Mouse (Mus musculus): ENCODE results near the gene Ccdc71. TPM values are rescaled to one million over a fixed set of nuclear protein-coding genes. Genes with fewer than 3 reads are reported as not detected.

Gene Ccdc71
- polyA plus RNA-seq, 1 experiment from 2014 or later = 42.2 TPM

DNA sequence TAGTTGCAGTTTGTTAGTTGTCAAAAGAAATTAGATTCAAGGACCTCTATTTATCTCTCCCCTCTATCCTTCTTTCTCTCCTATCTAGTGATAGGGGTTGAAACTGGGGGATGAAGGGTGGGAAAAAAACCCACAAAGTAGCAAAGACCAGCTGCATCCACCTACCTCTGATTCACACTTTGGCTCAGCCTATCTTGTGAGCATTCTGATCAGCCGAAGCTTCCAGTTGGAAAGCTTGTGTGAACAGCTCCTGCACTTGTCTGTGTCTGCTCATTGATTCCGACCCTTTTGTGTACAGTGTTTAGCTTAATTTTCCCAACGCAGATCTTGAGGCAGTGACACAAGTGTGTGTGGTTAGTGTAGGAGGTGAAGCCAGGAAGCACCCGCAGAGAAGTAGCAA, 6.9 kb upstream of the Ccdc71 start:
- no peaks in the 10 kb centered on the region for H3K9me3 ChIP-seq (ENCODE audit: control insufficient read depth, low read length)
- H3K4me1 ChIP-seq (ENCODE audit: control insufficient read depth, insufficient read depth, low read length) = peaks cover 36% of the 10 kb centered on the region
- peaks cover 7% of the 10 kb centered on the region for H3K36me3 ChIP-seq (ENCODE audit: control insufficient read depth, insufficient read depth, low read length)
- peak overlapping the region; percentile 79 for H3K27ac ChIP-seq (replicated peaks; ENCODE audit: low read depth, low read length)
- H3K9ac ChIP-seq (ENCODE audit: low read depth, low read length) = peak overlapping the region; percentile 74
- H3K4me3 ChIP-seq (ENCODE audit: low read depth, low read length) = peak overlapping the region; percentile 60
- WGBS = 58% methylated on average over 4 of the region's 4 CpGs
- ATAC-seq (ENCODE audit: low read depth) (no peak), DNase-seq (ENCODE audit: low spot score) (peak; percentile 25)
- H3K4me2 ChIP-seq (ENCODE audit: low read depth, low read length) = peak overlapping the region; percentile 78
- no peaks in the 10 kb centered on the region for H3K27me3 ChIP-seq (replicated peaks; ENCODE audit: control insufficient read depth, insufficient read depth, low read length)

DNA sequence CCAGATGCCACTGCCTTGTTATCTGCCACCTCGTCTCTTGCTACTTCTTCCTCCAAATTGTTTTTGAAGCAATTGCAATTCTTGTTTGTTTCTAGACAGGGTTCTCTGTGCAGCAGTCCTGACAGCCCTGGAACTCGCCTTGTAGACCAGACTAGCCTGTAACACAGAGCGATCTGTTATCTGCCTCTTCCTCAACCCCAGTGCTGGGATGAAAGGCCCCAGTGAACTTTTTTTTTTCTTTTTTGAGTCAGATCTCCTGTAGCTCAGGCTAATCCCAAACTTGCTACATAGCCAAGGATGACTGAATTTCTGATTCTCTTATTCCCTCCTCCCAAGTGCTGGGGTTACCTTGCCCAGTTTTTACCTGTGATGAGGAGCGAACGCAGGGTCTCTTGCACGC, 5.9 kb upstream of the Ccdc71 start:
- ATAC-seq (ENCODE audit: low read depth) (no peak), DNase-seq (ENCODE audit: low spot score) (no peak)
- Histone ChIP-seq H3K27me3 (replicated peaks; ENCODE audit: control insufficient read depth, insufficient read depth, low read length) (no peaks in the 10 kb centered on the region), H3K9ac (ENCODE audit: low read depth, low read length) (no peak overlapping the region), H3K4me2 (ENCODE audit: low read depth, low read length) (no peak overlapping the region), H3K27ac (replicated peaks; ENCODE audit: low read depth, low read length) (no peak overlapping the region), H3K4me3 (ENCODE audit: low read depth, low read length) (no peak overlapping the region), H3K4me1 (ENCODE audit: control insufficient read depth, insufficient read depth, low read length) (peaks cover 33% of the 10 kb centered on the region), H3K36me3 (ENCODE audit: control insufficient read depth, insufficient read depth, low read length) (no peaks in the 10 kb centered on the region), H3K9me3 (ENCODE audit: control insufficient read depth, low read length) (no peaks in the 10 kb centered on the region)
- WGBS = 87% methylated on average over 6 of the region's 6 CpGs

DNA sequence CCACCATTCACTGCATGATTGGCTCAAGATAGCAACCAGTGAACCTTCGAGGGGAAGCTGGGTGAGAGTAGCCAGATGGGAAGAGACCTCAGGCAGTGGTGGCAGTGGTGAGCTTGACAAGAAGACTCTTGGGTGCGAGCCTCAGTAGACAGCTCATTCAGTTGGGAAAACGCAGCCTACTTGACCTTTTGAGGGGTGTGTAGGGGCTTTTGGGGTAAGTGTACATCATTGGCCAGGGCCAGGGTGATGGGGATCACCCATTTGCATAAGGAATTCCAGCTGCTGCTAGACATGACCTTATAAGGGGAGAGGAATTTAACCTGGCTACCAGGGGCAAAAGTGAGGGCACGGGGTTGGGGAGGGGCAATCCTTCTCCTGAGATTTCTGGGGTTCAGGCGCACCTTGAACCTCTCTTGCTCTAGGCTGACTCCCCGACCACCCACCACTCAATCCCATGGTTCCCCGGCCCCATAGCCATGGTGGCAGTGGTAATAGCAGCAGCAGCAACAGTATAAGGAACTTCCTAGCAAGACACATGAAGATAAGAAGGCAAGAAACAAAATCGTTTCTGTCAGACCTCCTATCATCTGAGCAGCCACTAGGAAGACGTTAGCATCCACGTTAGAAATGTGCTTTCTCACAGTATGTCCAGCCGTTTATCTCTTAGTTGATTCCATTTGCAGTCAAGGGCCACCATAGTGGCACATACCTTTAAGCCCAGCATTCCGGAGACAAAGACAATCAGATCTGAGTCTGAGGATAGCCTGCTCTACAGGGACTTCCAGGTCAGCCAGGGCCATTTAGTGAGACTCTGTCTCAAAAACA, 4.4 kb upstream of the Ccdc71 start:
- H3K4me1 ChIP-seq (ENCODE audit: control insufficient read depth, insufficient read depth, low read length) = peaks cover 21% of the 10 kb centered on the region
- WGBS = 76% methylated on average over 12 of the region's 12 CpGs
- H3K27me3 ChIP-seq (replicated peaks; ENCODE audit: control insufficient read depth, insufficient read depth, low read length) = no peaks in the 10 kb centered on the region
- ATAC-seq (ENCODE audit: low read depth) (no peak), DNase-seq (ENCODE audit: low spot score) (no peak)
- H3K27ac ChIP-seq (replicated peaks; ENCODE audit: low read depth, low read length) = no peak overlapping the region
- no peak overlapping the region for H3K9ac ChIP-seq (ENCODE audit: low read depth, low read length)
- H3K9me3 ChIP-seq (ENCODE audit: control insufficient read depth, low read length) = no peaks in the 10 kb centered on the region
- H3K4me2 ChIP-seq (ENCODE audit: low read depth, low read length) = no peak overlapping the region
- H3K4me3 ChIP-seq (ENCODE audit: low read depth, low read length) = no peak overlapping the region
- H3K36me3 ChIP-seq (ENCODE audit: control insufficient read depth, insufficient read depth, low read length) = no peaks in the 10 kb centered on the region

DNA sequence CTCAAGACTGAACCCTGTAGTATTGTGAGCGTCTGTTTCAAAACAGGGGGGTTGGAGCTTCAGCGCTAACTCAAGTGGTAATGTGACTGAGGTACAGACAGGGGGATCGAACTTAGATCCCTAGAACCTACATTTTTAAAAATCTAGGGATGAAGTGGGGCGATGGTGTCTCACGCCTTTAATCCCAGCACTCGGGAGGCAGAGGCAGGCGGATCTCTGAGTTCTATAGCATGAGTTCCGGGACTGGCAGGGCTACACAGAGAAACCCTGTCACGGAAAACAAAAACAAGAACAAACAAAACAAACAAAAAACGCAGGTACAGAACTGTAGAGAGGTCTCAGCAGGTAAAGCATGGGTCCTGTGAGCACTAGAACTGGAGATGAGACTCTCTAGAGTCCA, 3.4 kb upstream of the Ccdc71 start:
- no peaks in the 10 kb centered on the region for H3K36me3 ChIP-seq (ENCODE audit: control insufficient read depth, insufficient read depth, low read length)
- no peak overlapping the region for H3K9ac ChIP-seq (ENCODE audit: low read depth, low read length)
- no peak overlapping the region for H3K27ac ChIP-seq (replicated peaks; ENCODE audit: low read depth, low read length)
- WGBS = 86% methylated on average over 10 of the region's 10 CpGs
- H3K4me1 ChIP-seq (ENCODE audit: control insufficient read depth, insufficient read depth, low read length) = peaks cover 24% of the 10 kb centered on the region
- no peaks in the 10 kb centered on the region for H3K9me3 ChIP-seq (ENCODE audit: control insufficient read depth, low read length)
- H3K27me3 ChIP-seq (replicated peaks; ENCODE audit: control insufficient read depth, insufficient read depth, low read length) = no peaks in the 10 kb centered on the region
- ATAC-seq (ENCODE audit: low read depth) (no peak), DNase-seq (ENCODE audit: low spot score) (no peak)
- no peak overlapping the region for H3K4me2 ChIP-seq (ENCODE audit: low read depth, low read length)
- no peak overlapping the region for H3K4me3 ChIP-seq (ENCODE audit: low read depth, low read length)

DNA sequence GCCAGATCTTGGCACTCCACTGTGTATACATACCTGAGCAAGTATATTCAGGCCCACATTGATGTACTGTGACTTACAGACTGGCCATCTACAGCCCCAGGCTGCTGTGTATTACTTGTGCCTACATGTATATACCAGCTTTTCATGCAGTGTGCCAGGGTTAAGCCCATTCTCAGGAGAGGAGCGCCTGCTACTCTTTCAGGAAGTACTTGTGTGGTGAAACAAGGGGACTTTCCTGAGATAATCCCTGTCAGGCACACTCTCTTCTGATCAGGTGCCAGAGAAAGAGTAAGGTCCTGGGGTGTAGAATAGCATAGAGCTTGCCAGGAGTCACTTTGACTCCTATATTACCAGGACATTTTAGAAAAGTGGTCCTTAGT, 398 bp upstream of the Ccdc71 start:
- DNase-seq (ENCODE audit: low spot score) (no peak), ATAC-seq (ENCODE audit: low read depth) (peak; percentile 17; the same call in 1 of the 2 replicates)
- Histone ChIP-seq H3K27ac (replicated peaks; ENCODE audit: low read depth, low read length) (peak overlapping the region; percentile 82), H3K4me3 (ENCODE audit: low read depth, low read length) (peak overlapping the region; percentile 80), H3K9me3 (ENCODE audit: control insufficient read depth, low read length) (no peaks in the 10 kb centered on the region), H3K4me1 (ENCODE audit: control insufficient read depth, insufficient read depth, low read length) (peaks cover 12% of the 10 kb centered on the region), H3K4me2 (ENCODE audit: low read depth, low read length) (peak overlapping the region; percentile 84), H3K27me3 (replicated peaks; ENCODE audit: control insufficient read depth, insufficient read depth, low read length) (no peaks in the 10 kb centered on the region), H3K9ac (ENCODE audit: low read depth, low read length) (no peak overlapping the region), H3K36me3 (ENCODE audit: control insufficient read depth, insufficient read depth, low read length) (peaks cover 24% of the 10 kb centered on the region)
- 79% methylated on average over 1 of the region's 1 CpGs for WGBS

DNA sequence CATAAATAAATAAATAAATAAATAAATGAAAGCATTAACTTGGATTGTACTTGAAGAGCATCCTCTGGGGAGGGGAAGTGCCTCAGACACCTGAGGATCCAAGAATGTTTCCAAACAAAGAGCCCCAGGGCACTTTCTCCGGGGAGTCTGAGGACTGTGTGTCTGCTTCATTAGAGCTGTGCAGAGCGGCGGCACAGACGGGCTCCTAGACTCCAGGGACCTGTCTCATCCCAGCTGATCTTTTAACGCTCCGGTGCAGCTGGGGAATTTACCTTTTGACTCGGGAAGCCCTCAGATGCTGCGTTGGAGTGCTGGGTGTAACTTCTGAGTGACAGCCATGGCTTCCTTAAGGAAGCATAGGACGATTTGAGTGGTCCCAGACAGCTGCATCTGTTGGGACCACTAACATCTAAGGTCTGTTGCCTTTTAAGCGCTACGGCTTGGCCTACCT, 879 bp downstream of the Ccdc71 start, which contains the start of gene Klhdc8b:
Klhdc8b (minus strand) TSS at position 401 of the 451 bp plus-strand sequence.
- H3K36me3 ChIP-seq (ENCODE audit: control insufficient read depth, insufficient read depth, low read length) = peaks cover 37% of the 10 kb centered on the region
- DNase-seq (ENCODE audit: low spot score) (peak; percentile 65), ATAC-seq (ENCODE audit: low read depth) (peak; percentile 56)
- peak within 1 kb of the TSS; percentile 80 for H3K4me3 ChIP-seq (ENCODE audit: low read depth, low read length)
- peak within 1 kb of the TSS; percentile 84 for H3K4me2 ChIP-seq (ENCODE audit: low read depth, low read length)
- no peaks in the 10 kb centered on the region for H3K9me3 ChIP-seq (ENCODE audit: control insufficient read depth, low read length)
- WGBS = 14% methylated on average over 11 of the region's 11 CpGs
- H3K27ac ChIP-seq (replicated peaks; ENCODE audit: low read depth, low read length) = peak within 1 kb of the TSS; percentile 82
- H3K9ac ChIP-seq (ENCODE audit: low read depth, low read length) = peak within 1 kb of the TSS; percentile 88
- H3K27me3 ChIP-seq (replicated peaks; ENCODE audit: control insufficient read depth, insufficient read depth, low read length) = no peaks in the 10 kb centered on the region
- H3K4me1 ChIP-seq (ENCODE audit: control insufficient read depth, insufficient read depth, low read length) = peaks cover 12% of the 10 kb centered on the region

DNA sequence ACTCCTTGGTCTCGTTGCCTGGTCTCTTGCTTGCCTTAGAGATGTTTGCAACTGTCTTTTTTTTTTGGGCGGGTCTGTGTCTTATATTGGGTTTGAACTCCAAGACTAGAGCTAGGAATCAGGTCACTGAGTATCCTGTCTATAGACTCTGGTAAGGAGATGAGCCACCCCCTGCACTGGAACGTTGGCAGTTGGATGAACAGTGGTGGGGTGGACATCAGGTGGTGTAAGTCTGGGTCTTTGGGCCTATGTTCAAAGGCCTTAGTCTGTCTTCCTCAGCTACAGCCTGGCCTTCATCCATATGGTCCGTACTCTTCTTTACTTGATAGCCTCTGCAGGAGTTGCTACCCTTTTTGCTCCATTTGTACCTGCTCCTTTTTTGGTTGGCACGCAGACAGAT, 1.3 kb downstream of the Ccdc71 start:
- WGBS = 83% methylated on average over 5 of the region's 5 CpGs
- H3K36me3 ChIP-seq (ENCODE audit: control insufficient read depth, insufficient read depth, low read length) = peaks cover 39% of the 10 kb centered on the region
- H3K4me3 ChIP-seq (ENCODE audit: low read depth, low read length) = peak overlapping the region; percentile 80
- ATAC-seq (ENCODE audit: low read depth) = no peak
- H3K9me3 ChIP-seq (ENCODE audit: control insufficient read depth, low read length) = no peaks in the 10 kb centered on the region
- H3K4me2 ChIP-seq (ENCODE audit: low read depth, low read length) = peak overlapping the region; percentile 84
- DNase-seq (ENCODE audit: low spot score) = no peak
- no peak overlapping the region for H3K27ac ChIP-seq (replicated peaks; ENCODE audit: low read depth, low read length)
- peak overlapping the region; percentile 88 for H3K9ac ChIP-seq (ENCODE audit: low read depth, low read length)
- no peaks in the 10 kb centered on the region for H3K27me3 ChIP-seq (replicated peaks; ENCODE audit: control insufficient read depth, insufficient read depth, low read length)
- peaks cover 12% of the 10 kb centered on the region for H3K4me1 ChIP-seq (ENCODE audit: control insufficient read depth, insufficient read depth, low read length)

DNA sequence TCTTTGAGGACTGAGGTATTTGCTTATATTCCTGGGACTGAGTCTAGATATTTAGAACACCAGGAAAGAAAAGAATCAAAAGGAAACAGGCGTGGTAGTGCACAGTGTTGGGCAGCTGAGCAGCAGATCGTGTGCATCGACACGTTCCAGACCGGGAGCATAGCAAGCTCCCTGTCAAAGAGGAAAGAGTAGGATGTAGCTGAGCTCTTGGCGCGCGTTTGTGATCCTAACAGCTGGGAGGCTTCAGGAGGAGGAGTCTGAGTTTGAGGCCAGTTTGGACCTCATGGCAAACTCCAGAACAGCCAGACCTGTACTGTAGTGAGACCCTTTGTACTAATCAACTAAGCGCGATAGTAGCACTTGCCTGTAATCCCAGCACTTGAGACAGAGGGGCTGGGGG, 1.9 kb downstream of the Ccdc71 start:
- 84% methylated on average over 10 of the region's 10 CpGs for WGBS
- Histone ChIP-seq H3K36me3 (ENCODE audit: control insufficient read depth, insufficient read depth, low read length) (peaks cover 44% of the 10 kb centered on the region), H3K27ac (replicated peaks; ENCODE audit: low read depth, low read length) (no peak overlapping the region), H3K27me3 (replicated peaks; ENCODE audit: control insufficient read depth, insufficient read depth, low read length) (no peaks in the 10 kb centered on the region), H3K4me1 (ENCODE audit: control insufficient read depth, insufficient read depth, low read length) (peaks cover 12% of the 10 kb centered on the region), H3K9me3 (ENCODE audit: control insufficient read depth, low read length) (no peaks in the 10 kb centered on the region), H3K4me2 (ENCODE audit: low read depth, low read length) (no peak overlapping the region), H3K9ac (ENCODE audit: low read depth, low read length) (no peak overlapping the region), H3K4me3 (ENCODE audit: low read depth, low read length) (no peak overlapping the region)
- ATAC-seq (ENCODE audit: low read depth) = no peak
- DNase-seq (ENCODE audit: low spot score) = no peak

DNA sequence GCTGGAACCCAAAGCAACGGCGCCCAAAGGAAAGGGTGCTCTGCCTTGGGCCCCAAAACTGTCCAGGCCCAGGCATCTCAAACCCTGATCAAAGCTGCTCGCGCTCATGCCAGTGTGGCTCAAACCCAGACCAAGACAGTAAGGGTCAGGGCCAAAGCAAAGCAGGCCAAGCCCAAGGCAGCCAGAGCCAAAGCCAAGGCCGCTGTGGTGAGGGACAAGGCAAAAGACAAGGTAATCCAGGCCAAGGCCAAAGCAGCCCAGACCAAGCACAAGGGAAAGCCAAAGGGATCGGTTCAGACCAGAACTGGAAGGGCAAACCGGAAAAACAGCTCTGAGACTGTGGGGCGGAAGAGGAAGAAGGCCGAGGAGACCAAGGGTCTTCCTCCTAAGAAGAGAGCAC, 3.4 kb downstream of the Ccdc71 start:
- Histone ChIP-seq H3K9ac (ENCODE audit: low read depth, low read length) (no peak overlapping the region), H3K4me3 (ENCODE audit: low read depth, low read length) (no peak overlapping the region), H3K36me3 (ENCODE audit: control insufficient read depth, insufficient read depth, low read length) (peaks cover 49% of the 10 kb centered on the region), H3K9me3 (ENCODE audit: control insufficient read depth, low read length) (no peaks in the 10 kb centered on the region), H3K27me3 (replicated peaks; ENCODE audit: control insufficient read depth, insufficient read depth, low read length) (no peaks in the 10 kb centered on the region), H3K4me2 (ENCODE audit: low read depth, low read length) (no peak overlapping the region), H3K27ac (replicated peaks; ENCODE audit: low read depth, low read length) (no peak overlapping the region), H3K4me1 (ENCODE audit: control insufficient read depth, insufficient read depth, low read length) (peaks cover 12% of the 10 kb centered on the region)
- ATAC-seq (ENCODE audit: low read depth) (no peak), DNase-seq (ENCODE audit: low spot score) (no peak)
- WGBS = 97% methylated on average over 9 of the region's 9 CpGs
